19 mouse cellular contexts compared by ENCODE assay signal in genomic region chr12:34841196-34841595, GRCm38 (mm10).
"Had no signal": no experiment of that assay in that cellular context is flagged by ENCODE, and none has a peak within 500 bp of the region (broad histone marks: within the 10 kb centered on the region; RNA-seq: fewer than 3 reads in every experiment).

No protein-coding gene starts in this region.

- H3K4me3 ChIP-seq: liver, embryonic 12.5 days; midbrain, embryonic 13.5 days; midbrain, embryonic 15.5 days; stomach, embryonic 15.5 days had no signal

- DNase-seq: lung, adult 18-20 months; lung, embryonic 14.5 days; lung, postnatal 10 days; lung, postnatal 4 days; retina, postnatal 1 day; right cerebral cortex, adult 18-20 months; right cerebral cortex, postnatal 25 days; right cerebral cortex, postnatal 4 days; spleen, adult 18-20 months; thymus, adult 2 months; thymus, postnatal 25 days; thymus, postnatal 4 days had no signal

- ATAC-seq: liver, embryonic 12.5 days; midbrain, embryonic 13.5 days; midbrain, embryonic 15.5 days had no signal

- H3K9me3 ChIP-seq: liver, embryonic 12.5 days; midbrain, embryonic 13.5 days; midbrain, embryonic 15.5 days; stomach, embryonic 15.5 days had no signal

- H3K9ac ChIP-seq: liver, embryonic 12.5 days; liver, embryonic 14.5 days; lung, embryonic 14.5 days; midbrain, embryonic 13.5 days; midbrain, embryonic 15.5 days; stomach, embryonic 15.5 days had no signal

- H3K4me2 ChIP-seq: liver, embryonic 12.5 days; lung, embryonic 14.5 days; midbrain, embryonic 11.5 days; midbrain, embryonic 13.5 days; midbrain, embryonic 15.5 days; stomach, embryonic 15.5 days had no signal

- H3K27ac ChIP-seq: liver, embryonic 12.5 days; liver, embryonic 14.5 days; midbrain, embryonic 13.5 days; midbrain, embryonic 15.5 days; stomach, embryonic 15.5 days; stomach, postnatal 0 days had no signal

- H3K4me1 ChIP-seq: liver, embryonic 12.5 days; stomach, embryonic 15.5 days had no signal

- H3K27me3 ChIP-seq: liver, embryonic 12.5 days; midbrain, embryonic 15.5 days; stomach, embryonic 15.5 days had no signal

- H3K36me3 ChIP-seq: liver, embryonic 12.5 days; midbrain, embryonic 13.5 days; midbrain, embryonic 15.5 days; stomach, embryonic 15.5 days had no signal
